Mouse (Mus musculus) erythroblast, adult 5-6 weeks (primary cell): ENCODE results near the gene Rpp30. TPM values are rescaled to one million over a fixed set of nuclear protein-coding genes. Genes with fewer than 3 reads are reported as not detected.

Experiments
- ATAC-seq: replicated peaks from 2 replicates; pipeline ENCODE4 v1.8.0; 2016; ENCODE audit warnings: moderate number of reproducible peaks, mild to moderate bottlenecking, moderate TSS enrichment, inconsistent platforms; ENCODE audit not compliant: poor library complexity, low FRiP score, severe bottlenecking
- total RNA-seq, 2 experiments: library from RNA; stranded (forward) in 1 of 2; stranded (reverse) in 1 of 2; fragments of 150-400 nt in 1 of 2; fragments of 200-764, 138-1000 nt in 1 of 2; gene quantifications; 2 replicates each; pipeline versions ENCODE4 v1.2.3 to v1.2.4; 2015 to 2017; ENCODE audit warnings: low replicate concordance in 2 of 2

Gene Rpp30
- total RNA-seq, 2 experiments from 2014 or later, result 15.5 to 31.3 TPM

- no peak for ATAC-seq
Measured at GRCm38 (mm10) chr19:36119783-36120471, 36.4 kb downstream of the Rpp30 start, which contains the start of gene Ankrd1. TSS of gene Ankrd1 (minus strand) at chr19:36120099.

GRCm38 (mm10) chr19:36124203-36124602, 40.7 kb downstream of the Rpp30 start:
- no peak for ATAC-seq

GRCm38 (mm10) chr19:36128440-36128839, 44.9 kb downstream of the Rpp30 start:
- no peak for ATAC-seq

- ATAC-seq, result no peak
Measured at GRCm38 (mm10) chr19:36129213-36129612, 45.7 kb downstream of the Rpp30 start.

GRCm38 (mm10) chr19:36129643-36130042, 46.1 kb downstream of the Rpp30 start:
- no peak for ATAC-seq

- ATAC-seq, result no peak
Measured at GRCm38 (mm10) chr19:36130181-36130580, 46.7 kb downstream of the Rpp30 start.

GRCm38 (mm10) chr19:36131990-36132389, 48.5 kb downstream of the Rpp30 start:
- no peak for ATAC-seq

GRCm38 (mm10) chr19:36133064-36133463, 49.5 kb downstream of the Rpp30 start:
- no peak for ATAC-seq

- ATAC-seq, result no peak
Measured at GRCm38 (mm10) chr19:36133731-36134130, 50.2 kb downstream of the Rpp30 start.

- ATAC-seq, result no peak
Measured at GRCm38 (mm10) chr19:36143571-36143970, 60.1 kb downstream of the Rpp30 start.

GRCm38 (mm10) chr19:36148578-36148977, 65.1 kb downstream of the Rpp30 start:
- no peak for ATAC-seq

GRCm38 (mm10) chr19:36150241-36151007, 66.9 kb downstream of the Rpp30 start:
- no peak for ATAC-seq

Other genes with a start within 250 kb of the Rpp30 start
- not detected in 2 replicates for gene Htr7, start 26.2 kb upstream of the Rpp30 start, total RNA-seq (2015; ENCODE audit: low replicate concordance)
- gene Htr7, start 26.2 kb upstream of the Rpp30 start, total RNA-seq (2017; ENCODE audit: low replicate concordance), result not detected in 2 replicates
- gene Ankrd1, start 36.4 kb downstream of the Rpp30 start, total RNA-seq (2015; ENCODE audit: low replicate concordance), result not detected in 2 replicates
- not detected in 2 replicates for gene Ankrd1, start 36.4 kb downstream of the Rpp30 start, total RNA-seq (2017; ENCODE audit: low replicate concordance)